Mouse (Mus musculus): ENCODE data around the gene Fbxo7. TPM values are rescaled to one million over a fixed set of nuclear protein-coding genes. Genes with fewer than 3 reads are reported as not detected.
A peak's percentile ranks its signal among the peaks of the same experiment; 100 is the strongest.

The Fbxo7 gene
- polyA plus RNA-seq, 1 experiment: 81.5 TPM

- Histone ChIP-seq H3K27ac (ENCODE audit: insufficient read depth, low read depth, low read length) (peak overlapping the region; percentile 99), H3K36me3 (ENCODE audit: control insufficient read depth, insufficient read depth, low read length) (no peaks in the 10 kb centered on the region), H3K4me3 (ENCODE audit: insufficient read depth, low read depth, low read length) (peak overlapping the region; percentile 51), H3K27me3 (replicated peaks; ENCODE audit: control insufficient read depth, insufficient read depth, low read length) (no peaks in the 10 kb centered on the region), H3K4me1 (ENCODE audit: control insufficient read depth, insufficient read depth, low read length) (peaks cover 16% of the 10 kb centered on the region)
- TF ChIP-seq CTCF (conservative IDR thresholded peaks at IDR 0.05; ENCODE audit: insufficient read depth, insufficient read length, low read depth, low read length) (peak; percentile 42; the same call in 1 of the 2 replicates), POLR2A (IDR thresholded peaks at IDR 0.05; ENCODE audit: low read depth, low read length) (no peak)
- DNase-seq: no peak
- WGBS: 77% methylated on average over 8 of the region's 8 CpGs
These were observed 34.6 kb downstream of the Fbxo7 start for GRCm38 (mm10) chr10:86056297-86056903.

GRCm38 (mm10) chr10:86057286-86057685 is 35.5 kb downstream of the Fbxo7 start:
- DNase-seq: peak; percentile 86
- H3K27ac ChIP-seq (ENCODE audit: insufficient read depth, low read depth, low read length): peak overlapping the region; percentile 99
- TF ChIP-seq POLR2A (IDR thresholded peaks at IDR 0.05; ENCODE audit: low read depth, low read length) (peak; percentile 40), CTCF (conservative IDR thresholded peaks at IDR 0.05; ENCODE audit: insufficient read depth, insufficient read length, low read depth, low read length) (no peak)
- no peaks in the 10 kb centered on the region for H3K36me3 ChIP-seq (ENCODE audit: control insufficient read depth, insufficient read depth, low read length)
- H3K27me3 ChIP-seq (replicated peaks; ENCODE audit: control insufficient read depth, insufficient read depth, low read length): no peaks in the 10 kb centered on the region
- 63% methylated on average over 11 of the region's 11 CpGs for WGBS
- peak overlapping the region; percentile 51 for H3K4me3 ChIP-seq (ENCODE audit: insufficient read depth, low read depth, low read length)
- peaks cover 16% of the 10 kb centered on the region for H3K4me1 ChIP-seq (ENCODE audit: control insufficient read depth, insufficient read depth, low read length)

GRCm38 (mm10) chr10:86057712-86058111 is 35.9 kb downstream of the Fbxo7 start:
- DNase-seq: peak; percentile 94
- Histone ChIP-seq H3K4me1 (ENCODE audit: control insufficient read depth, insufficient read depth, low read length) (peaks cover 16% of the 10 kb centered on the region), H3K27ac (ENCODE audit: insufficient read depth, low read depth, low read length) (peak overlapping the region; percentile 99), H3K36me3 (ENCODE audit: control insufficient read depth, insufficient read depth, low read length) (no peaks in the 10 kb centered on the region), H3K4me3 (ENCODE audit: insufficient read depth, low read depth, low read length) (peak overlapping the region; percentile 51; the same call in 1 of the 2 replicates), H3K27me3 (replicated peaks; ENCODE audit: control insufficient read depth, insufficient read depth, low read length) (no peaks in the 10 kb centered on the region)
- TF ChIP-seq POLR2A (IDR thresholded peaks at IDR 0.05; ENCODE audit: low read depth, low read length): no peak
- TF ChIP-seq CTCF (conservative IDR thresholded peaks at IDR 0.05; ENCODE audit: insufficient read depth, insufficient read length, low read depth, low read length): no peak
- WGBS: 56% methylated on average over 2 of the region's 2 CpGs

- Histone ChIP-seq H3K27ac (ENCODE audit: insufficient read depth, low read depth, low read length) (no peak overlapping the region), H3K36me3 (ENCODE audit: control insufficient read depth, insufficient read depth, low read length) (no peaks in the 10 kb centered on the region), H3K4me1 (ENCODE audit: control insufficient read depth, insufficient read depth, low read length) (peaks cover 22% of the 10 kb centered on the region), H3K4me3 (ENCODE audit: insufficient read depth, low read depth, low read length) (no peak overlapping the region), H3K27me3 (replicated peaks; ENCODE audit: control insufficient read depth, insufficient read depth, low read length) (no peaks in the 10 kb centered on the region)
- DNase-seq: no peak
- 76% methylated on average over 3 of the region's 3 CpGs for WGBS
- TF ChIP-seq POLR2A (IDR thresholded peaks at IDR 0.05; ENCODE audit: low read depth, low read length) (no peak), CTCF (conservative IDR thresholded peaks at IDR 0.05; ENCODE audit: insufficient read depth, insufficient read length, low read depth, low read length) (no peak)
These were observed 38.5 kb downstream of the Fbxo7 start for GRCm38 (mm10) chr10:86060267-86060666.

GRCm38 (mm10) chr10:86062261-86063017 is 40.7 kb downstream of the Fbxo7 start:
- 67% methylated on average over 5 of the region's 5 CpGs for whole genome bisulfite sequencing
- H3K4me1 ChIP-seq (ENCODE audit: control insufficient read depth, insufficient read depth, low read length): peaks cover 20% of the 10 kb centered on the region
- TF ChIP-seq POLR2A (IDR thresholded peaks at IDR 0.05; ENCODE audit: low read depth, low read length) (no peak), CTCF (conservative IDR thresholded peaks at IDR 0.05; ENCODE audit: insufficient read depth, insufficient read length, low read depth, low read length) (no peak)
- DNase-seq: no peak
- no peak overlapping the region for H3K27ac ChIP-seq (ENCODE audit: insufficient read depth, low read depth, low read length)
- H3K36me3 ChIP-seq (ENCODE audit: control insufficient read depth, insufficient read depth, low read length): no peaks in the 10 kb centered on the region
- H3K4me3 ChIP-seq (ENCODE audit: insufficient read depth, low read depth, low read length): no peak overlapping the region
- H3K27me3 ChIP-seq (replicated peaks; ENCODE audit: control insufficient read depth, insufficient read depth, low read length): no peaks in the 10 kb centered on the region

GRCm38 (mm10) chr10:86063018-86063384 is 41.2 kb downstream of the Fbxo7 start:
- no peak overlapping the region for H3K27ac ChIP-seq (ENCODE audit: insufficient read depth, low read depth, low read length)
- H3K36me3 ChIP-seq (ENCODE audit: control insufficient read depth, insufficient read depth, low read length): no peaks in the 10 kb centered on the region
- H3K4me3 ChIP-seq (ENCODE audit: insufficient read depth, low read depth, low read length): no peak overlapping the region
- WGBS: 93% methylated on average over 8 of the region's 8 CpGs
- no peak for DNase-seq
- TF ChIP-seq CTCF (conservative IDR thresholded peaks at IDR 0.05; ENCODE audit: insufficient read depth, insufficient read length, low read depth, low read length): no peak
- no peak for TF ChIP-seq POLR2A (IDR thresholded peaks at IDR 0.05; ENCODE audit: low read depth, low read length)
- H3K4me1 ChIP-seq (ENCODE audit: control insufficient read depth, insufficient read depth, low read length): peaks cover 23% of the 10 kb centered on the region
- H3K27me3 ChIP-seq (replicated peaks; ENCODE audit: control insufficient read depth, insufficient read depth, low read length): no peaks in the 10 kb centered on the region

GRCm38 (mm10) chr10:86064937-86065336 is 43.2 kb downstream of the Fbxo7 start:
- no peak for TF ChIP-seq POLR2A (IDR thresholded peaks at IDR 0.05; ENCODE audit: low read depth, low read length)
- peak; percentile 99 for TF ChIP-seq CTCF (conservative IDR thresholded peaks at IDR 0.05; ENCODE audit: insufficient read depth, insufficient read length, low read depth, low read length)
- Histone ChIP-seq H3K36me3 (ENCODE audit: control insufficient read depth, insufficient read depth, low read length) (no peaks in the 10 kb centered on the region), H3K4me3 (ENCODE audit: insufficient read depth, low read depth, low read length) (no peak overlapping the region), H3K27me3 (replicated peaks; ENCODE audit: control insufficient read depth, insufficient read depth, low read length) (no peaks in the 10 kb centered on the region), H3K27ac (ENCODE audit: insufficient read depth, low read depth, low read length) (peak overlapping the region; percentile 24), H3K4me1 (ENCODE audit: control insufficient read depth, insufficient read depth, low read length) (peaks cover 29% of the 10 kb centered on the region)
- WGBS: 4% methylated on average over 4 of the region's 4 CpGs
- DNase-seq: peak; percentile 96
